Mouse (Mus musculus): ENCODE results near the gene Ccdc113. TPM values are rescaled to one million over a fixed set of nuclear protein-coding genes. Genes with fewer than 3 reads are reported as not detected.

Ccdc113 gene
- polyA plus RNA-seq, 1 experiment from 2014 or later: 0.18 TPM

- Histone ChIP-seq H3K27me3 (replicated peaks) (no peaks in the 10 kb centered on the region), H3K4me3 (replicated peaks) (no peak overlapping the region), H3K4me2 (replicated peaks) (no peak overlapping the region), H3K9me3 (no peaks in the 10 kb centered on the region), H3K4me1 (replicated peaks) (no peaks in the 10 kb centered on the region), H3K27ac (no peak overlapping the region), H3K9ac (no peak overlapping the region), H3K36me3 (no peaks in the 10 kb centered on the region)
- no peak for ATAC-seq
- 76% methylated on average over 17 of the region's 17 CpGs for WGBS
Observed at GRCm38 (mm10) chr8:95545815-95546214, 11.9 kb downstream of the Ccdc113 start.

- H3K27me3 ChIP-seq (replicated peaks): no peaks in the 10 kb centered on the region
- no peaks in the 10 kb centered on the region for H3K4me1 ChIP-seq (replicated peaks)
- no peaks in the 10 kb centered on the region for H3K36me3 ChIP-seq
- H3K4me3 ChIP-seq (replicated peaks): no peak overlapping the region
- no peak overlapping the region for H3K9ac ChIP-seq
- no peak overlapping the region for H3K27ac ChIP-seq
- no peak for ATAC-seq
- no peaks in the 10 kb centered on the region for H3K9me3 ChIP-seq
- no peak overlapping the region for H3K4me2 ChIP-seq (replicated peaks)
- 85% methylated on average over 4 of the region's 4 CpGs for WGBS
Observed at GRCm38 (mm10) chr8:95546986-95547385, 13.1 kb downstream of the Ccdc113 start.

- whole genome bisulfite sequencing: 62% methylated on average over 8 of the region's 8 CpGs
- H3K4me2 ChIP-seq (replicated peaks): no peak overlapping the region
Observed at GRCm38 (mm10) chr8:95547931-95548330, 14.0 kb downstream of the Ccdc113 start.

GRCm38 (mm10) chr8:95549871-95550829, 16.3 kb downstream of the Ccdc113 start:
- H3K4me1 ChIP-seq (replicated peaks): no peaks in the 10 kb centered on the region
- no peak overlapping the region for H3K27ac ChIP-seq
- ATAC-seq: no peak
- no peak overlapping the region for H3K4me3 ChIP-seq (replicated peaks)
- no peaks in the 10 kb centered on the region for H3K9me3 ChIP-seq
- H3K27me3 ChIP-seq (replicated peaks): no peaks in the 10 kb centered on the region
- WGBS: 55% methylated on average over 16 of the region's 16 CpGs
- H3K36me3 ChIP-seq: no peaks in the 10 kb centered on the region
- no peak overlapping the region for H3K9ac ChIP-seq
- no peak overlapping the region for H3K4me2 ChIP-seq (replicated peaks)

More at GRCm38 (mm10) chr8:95547931-95548330, 14.0 kb downstream of the Ccdc113 start:
- Histone ChIP-seq H3K36me3 (no peaks in the 10 kb centered on the region), H3K9ac (no peak overlapping the region), H3K27me3 (replicated peaks) (no peaks in the 10 kb centered on the region), H3K4me3 (replicated peaks) (no peak overlapping the region), H3K9me3 (no peaks in the 10 kb centered on the region), H3K27ac (no peak overlapping the region), H3K4me1 (replicated peaks) (no peaks in the 10 kb centered on the region)
- ATAC-seq: no peak

- WGBS: 72% methylated on average over 4 of the region's 4 CpGs
- no peak overlapping the region for H3K27ac ChIP-seq
- no peak overlapping the region for H3K9ac ChIP-seq
- no peaks in the 10 kb centered on the region for H3K4me1 ChIP-seq (replicated peaks)
- no peak overlapping the region for H3K4me2 ChIP-seq (replicated peaks)
- no peaks in the 10 kb centered on the region for H3K27me3 ChIP-seq (replicated peaks)
- H3K9me3 ChIP-seq: no peaks in the 10 kb centered on the region
- no peak overlapping the region for H3K4me3 ChIP-seq (replicated peaks)
- no peaks in the 10 kb centered on the region for H3K36me3 ChIP-seq
- ATAC-seq: no peak
Observed at GRCm38 (mm10) chr8:95551577-95551976, 17.7 kb downstream of the Ccdc113 start.

- WGBS: 92% methylated on average over 2 of the region's 2 CpGs
- H3K27ac ChIP-seq: no peak overlapping the region
- H3K9ac ChIP-seq: no peak overlapping the region
- H3K36me3 ChIP-seq: no peaks in the 10 kb centered on the region
- H3K4me3 ChIP-seq (replicated peaks): no peak overlapping the region
- no peaks in the 10 kb centered on the region for H3K9me3 ChIP-seq
- no peaks in the 10 kb centered on the region for H3K4me1 ChIP-seq (replicated peaks)
- H3K27me3 ChIP-seq (replicated peaks): no peaks in the 10 kb centered on the region
- no peak for ATAC-seq
- H3K4me2 ChIP-seq (replicated peaks): no peak overlapping the region
Observed at GRCm38 (mm10) chr8:95555963-95556362, 22.1 kb downstream of the Ccdc113 start.

- no peak overlapping the region for H3K27ac ChIP-seq
- no peak overlapping the region for H3K9ac ChIP-seq
- H3K4me2 ChIP-seq (replicated peaks): no peak overlapping the region
- 69% methylated on average over 4 of the region's 4 CpGs for WGBS
- no peak for ATAC-seq
- no peaks in the 10 kb centered on the region for H3K36me3 ChIP-seq
- H3K27me3 ChIP-seq (replicated peaks): no peaks in the 10 kb centered on the region
- H3K4me1 ChIP-seq (replicated peaks): no peaks in the 10 kb centered on the region
- H3K4me3 ChIP-seq (replicated peaks): no peak overlapping the region
- H3K9me3 ChIP-seq: no peaks in the 10 kb centered on the region
Observed at GRCm38 (mm10) chr8:95566217-95566616, 32.3 kb downstream of the Ccdc113 start.

GRCm38 (mm10) chr8:95566809-95567208, 32.9 kb downstream of the Ccdc113 start:
- ATAC-seq: no peak
- 76% methylated on average over 6 of the region's 6 CpGs for WGBS
- no peaks in the 10 kb centered on the region for H3K36me3 ChIP-seq

GRCm38 (mm10) chr8:95573146-95573545, 39.3 kb downstream of the Ccdc113 start:
- Histone ChIP-seq H3K9ac (no peak overlapping the region), H3K4me2 (replicated peaks) (no peak overlapping the region), H3K27ac (no peak overlapping the region), H3K27me3 (replicated peaks) (no peaks in the 10 kb centered on the region), H3K4me3 (replicated peaks) (no peak overlapping the region), H3K4me1 (replicated peaks) (no peaks in the 10 kb centered on the region), H3K36me3 (no peaks in the 10 kb centered on the region), H3K9me3 (no peaks in the 10 kb centered on the region; the same call in 1 of the 2 replicates)
- ATAC-seq: no peak
- 88% methylated on average over 5 of the region's 5 CpGs for WGBS

More at GRCm38 (mm10) chr8:95566809-95567208, 32.9 kb downstream of the Ccdc113 start:
- Histone ChIP-seq H3K27me3 (replicated peaks) (no peaks in the 10 kb centered on the region), H3K9me3 (no peaks in the 10 kb centered on the region), H3K4me2 (replicated peaks) (no peak overlapping the region), H3K4me3 (replicated peaks) (no peak overlapping the region), H3K27ac (no peak overlapping the region), H3K9ac (no peak overlapping the region), H3K4me1 (replicated peaks) (no peaks in the 10 kb centered on the region)

- no peak within 1 kb of the TSS for H3K4me3 ChIP-seq (replicated peaks)
- H3K27me3 ChIP-seq (replicated peaks): no peaks in the 10 kb centered on the region
- no peak within 1 kb of the TSS for H3K4me2 ChIP-seq (replicated peaks)
- H3K27ac ChIP-seq: no peak within 1 kb of the TSS
- H3K9ac ChIP-seq: no peak within 1 kb of the TSS
- no peaks in the 10 kb centered on the region for H3K4me1 ChIP-seq (replicated peaks)
- H3K36me3 ChIP-seq: no peaks in the 10 kb centered on the region
- 80% methylated on average over 10 of the region's 10 CpGs for WGBS
- no peaks in the 10 kb centered on the region; the same call in 1 of the 2 replicates for H3K9me3 ChIP-seq
- no peak for ATAC-seq
Observed at GRCm38 (mm10) chr8:95576240-95576639, 42.4 kb downstream of the Ccdc113 start, which contains the start of gene Prss54. Prss54 (minus strand) TSS chr8:95576340.

- no peak overlapping the region for H3K4me3 ChIP-seq (replicated peaks)
- no peaks in the 10 kb centered on the region for H3K36me3 ChIP-seq
- 89% methylated on average over 1 of the region's 1 CpGs for WGBS
- H3K4me1 ChIP-seq (replicated peaks): no peaks in the 10 kb centered on the region
- no peak overlapping the region for H3K9ac ChIP-seq
- H3K27me3 ChIP-seq (replicated peaks): no peaks in the 10 kb centered on the region
- no peak overlapping the region for H3K4me2 ChIP-seq (replicated peaks)
- H3K27ac ChIP-seq: no peak overlapping the region
- ATAC-seq: no peak
- no peaks in the 10 kb centered on the region for H3K9me3 ChIP-seq
Observed at GRCm38 (mm10) chr8:95587339-95587738, 53.5 kb downstream of the Ccdc113 start.

GRCm38 (mm10) chr8:95589282-95589681, 55.4 kb downstream of the Ccdc113 start:
- Histone ChIP-seq H3K27ac (no peak overlapping the region), H3K36me3 (no peaks in the 10 kb centered on the region), H3K27me3 (replicated peaks) (no peaks in the 10 kb centered on the region), H3K9ac (no peak overlapping the region), H3K9me3 (no peaks in the 10 kb centered on the region), H3K4me2 (replicated peaks) (no peak overlapping the region), H3K4me3 (replicated peaks) (no peak overlapping the region), H3K4me1 (replicated peaks) (no peaks in the 10 kb centered on the region)
- ATAC-seq: no peak
- WGBS: 63% methylated on average over 10 of the region's 10 CpGs

- no peak overlapping the region for H3K4me2 ChIP-seq (replicated peaks)
- H3K4me3 ChIP-seq (replicated peaks): no peak overlapping the region
- H3K27me3 ChIP-seq (replicated peaks): no peaks in the 10 kb centered on the region
- ATAC-seq: no peak
- H3K36me3 ChIP-seq: no peaks in the 10 kb centered on the region
- no peak overlapping the region for H3K9ac ChIP-seq
- no peaks in the 10 kb centered on the region for H3K9me3 ChIP-seq
- no peak overlapping the region for H3K27ac ChIP-seq
- no peaks in the 10 kb centered on the region for H3K4me1 ChIP-seq (replicated peaks)
- WGBS: 76% methylated on average over 4 of the region's 4 CpGs
Observed at GRCm38 (mm10) chr8:95590539-95590938, 56.7 kb downstream of the Ccdc113 start.

Data from intestine, embryonic 15.5 days (tissue).